Mouse (Mus musculus) adrenal gland, adult 2 months (tissue): ENCODE results near the gene Golgb1. TPM values are rescaled to one million over a fixed set of nuclear protein-coding genes. Genes with fewer than 3 reads are reported as not detected.
"Not testable (repeated sequence)": the region's sequence is repeated elsewhere in the genome, so short reads cannot be mapped to it uniquely, and the experiment has no call there.

Source experiments
- DNase-seq: peaks from one replicate; pipeline ENCODE4 v3.0.0; 2021
- long read RNA-seq: library from polyadenylated mRNA; stranded (forward); transcript quantifications from one replicate; pipeline ENCODE4 v2.0.0, GENCODE M21; 2021
- polyA plus RNA-seq: library from polyadenylated mRNA; depleted of rRNA; stranded (reverse); fragments of >200 nt; gene quantifications from 2 replicates; pipeline ENCODE4 v1.2.3, GENCODE M21; 2012; rRNA removed
- total RNA-seq, 2 experiments: library from RNA; stranded (reverse); gene quantifications; 2 replicates each; pipeline ENCODE4 v1.2.3; 2021

Gene Golgb1
- total RNA-seq (10 to 100 TPM; 68.0 to 98.8 TPM), polyA plus RNA-seq (50.7 and 55.0 TPM in 2 replicates)
- long read RNA-seq, partial matches to known transcripts = 3 of 5 reads
- long read RNA-seq, other reads (novel, unspliced or antisense) = 2 of 5 reads

GRCm38 (mm10) chr16:36874583-36875275 is at the start of gene Golgb1, which contains the start of gene Eaf2:
TSS of gene Golgb1 (plus strand) at chr16:36875140.
TSS of gene Eaf2 (minus strand) at chr16:36875003.
- peak; percentile 96 for DNase-seq

DNA sequence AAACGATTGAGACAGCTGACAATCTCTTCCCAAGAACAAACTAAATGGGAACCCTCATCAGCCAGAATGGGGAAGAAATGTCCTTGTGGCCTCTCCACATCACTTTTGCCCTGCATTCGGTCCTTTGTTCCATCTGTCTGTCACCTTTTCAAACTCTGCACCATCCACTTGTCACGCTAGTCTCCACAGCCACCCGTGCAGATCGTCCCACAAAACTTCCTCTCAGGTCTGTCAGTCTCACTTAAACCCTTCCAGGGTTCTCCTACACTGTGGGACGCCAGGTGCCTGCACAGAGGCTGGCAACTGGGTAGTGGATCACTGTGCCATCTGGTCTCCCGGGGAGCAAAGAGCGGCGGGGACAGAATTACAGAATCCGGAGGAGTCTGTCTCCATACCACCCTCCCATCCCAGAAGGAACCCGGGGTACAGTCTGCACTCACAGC is 47.3 kb upstream of the Golgb1 start:
- no peak for DNase-seq

- peak; percentile 93 for DNase-seq
Measured at GRCm38 (mm10) chr16:36828054-36828786, 46.7 kb upstream of the Golgb1 start, which contains the start of gene Iqcb1. TSS of gene Iqcb1 (plus strand) at chr16:36828385.

- no peak for DNase-seq
Measured at GRCm38 (mm10) chr16:36828820-36829219, 46.1 kb upstream of the Golgb1 start.

GRCm38 (mm10) chr16:36846894-36847293 is 28.0 kb upstream of the Golgb1 start:
- DNase-seq = not testable (repeated sequence)

DNA sequence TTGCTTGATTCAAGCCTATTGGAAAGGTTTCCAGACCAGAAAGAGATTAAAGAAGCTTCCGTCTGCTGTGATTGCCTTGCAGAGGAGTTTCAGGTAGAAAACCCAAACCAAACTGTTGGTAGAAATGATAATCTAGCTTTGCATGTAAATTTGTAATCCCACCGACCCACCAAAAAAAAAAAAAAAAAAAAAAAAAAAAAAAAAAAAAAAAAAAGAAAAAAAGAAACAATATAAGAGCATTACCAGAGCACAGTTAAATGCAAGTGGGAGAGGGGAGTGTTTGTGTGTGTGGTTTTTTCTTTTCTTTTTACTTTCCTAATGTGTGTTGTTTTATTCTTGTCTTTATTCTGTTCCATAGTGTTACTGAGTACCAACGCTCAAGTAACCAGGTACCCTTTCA is 23.7 kb upstream of the Golgb1 start:
- no peak for DNase-seq

- DNase-seq = no peak
Measured at GRCm38 (mm10) chr16:36863585-36863984, 11.4 kb upstream of the Golgb1 start.

DNA sequence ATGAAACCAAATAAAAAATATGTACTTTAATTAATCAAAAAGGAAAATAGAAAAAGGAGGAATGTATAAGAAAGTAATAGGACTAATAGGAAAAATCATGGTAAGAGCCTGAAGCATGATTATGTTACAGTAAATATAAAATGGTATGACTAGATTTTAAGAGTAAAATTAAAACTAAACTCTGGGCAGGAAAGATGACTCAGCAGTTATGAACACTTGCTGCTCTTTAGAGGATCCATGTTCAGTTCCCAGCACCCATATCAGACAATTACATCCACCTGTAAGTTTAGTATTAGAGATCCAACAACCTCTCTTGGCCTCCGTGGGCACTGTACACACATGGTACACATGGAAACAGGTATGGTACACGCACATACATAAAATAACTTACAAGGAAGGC is 5.5 kb upstream of the Golgb1 start:
- no peak for DNase-seq

- no peak for DNase-seq
Measured at GRCm38 (mm10) chr16:36875276-36875851, 424 bp downstream of the Golgb1 start.

GRCm38 (mm10) chr16:36877316-36877715 is 2.4 kb downstream of the Golgb1 start:
- DNase-seq = no peak

GRCm38 (mm10) chr16:36882737-36883343 is 7.9 kb downstream of the Golgb1 start:
- no peak for DNase-seq

- DNase-seq = no peak
Measured at GRCm38 (mm10) chr16:36884881-36885280, 9.9 kb downstream of the Golgb1 start.

GRCm38 (mm10) chr16:36885912-36886311 is 11.0 kb downstream of the Golgb1 start:
- no peak for DNase-seq

GRCm38 (mm10) chr16:36887546-36887945 is 12.6 kb downstream of the Golgb1 start:
- DNase-seq = peak; percentile 27

GRCm38 (mm10) chr16:36890559-36890958 is 15.6 kb downstream of the Golgb1 start:
- DNase-seq = no peak

- no peak for DNase-seq
Measured at GRCm38 (mm10) chr16:36891415-36891814, 16.5 kb downstream of the Golgb1 start.

DNA sequence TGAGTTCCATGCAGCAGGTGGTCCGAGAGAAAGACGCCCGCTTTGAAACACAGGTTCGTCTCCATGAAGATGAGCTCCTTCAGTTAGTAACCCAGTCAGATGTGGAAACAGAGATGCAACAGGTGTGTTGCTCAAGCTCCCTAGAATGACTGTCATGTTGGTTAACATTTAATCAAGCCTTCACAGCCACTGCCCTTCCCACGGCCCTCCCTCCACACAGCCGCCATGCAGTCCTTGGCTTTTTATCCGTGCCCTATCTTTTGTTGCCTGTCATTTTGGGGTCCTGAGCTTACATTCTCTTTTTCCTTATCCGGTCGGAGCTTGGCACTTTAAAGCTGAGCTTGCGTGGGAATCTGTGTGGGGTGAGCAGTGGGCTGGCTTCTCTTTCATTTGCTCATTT is 18.4 kb downstream of the Golgb1 start:
- no peak for DNase-seq

DNA sequence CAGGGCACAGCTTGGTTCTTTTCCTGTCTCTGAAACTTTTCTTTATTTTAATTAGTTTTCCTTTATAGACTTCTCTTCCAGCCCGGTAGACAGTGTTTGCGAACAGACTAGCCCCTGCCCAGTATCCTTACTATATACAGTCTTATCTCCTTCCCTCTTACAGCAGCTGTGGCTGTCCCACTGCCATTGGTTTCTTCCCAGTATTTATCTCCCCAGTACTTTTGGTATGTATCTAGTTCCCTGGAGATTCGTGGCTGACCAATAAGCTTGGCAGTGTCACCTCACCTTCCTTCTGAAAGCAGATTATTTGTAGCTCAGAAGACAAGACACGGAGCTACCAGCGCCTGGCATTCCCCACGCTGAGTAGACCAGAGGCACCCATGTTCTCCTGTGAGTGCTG is 21.8 kb downstream of the Golgb1 start:
- DNase-seq = no peak

GRCm38 (mm10) chr16:36903156-36903555 is 28.2 kb downstream of the Golgb1 start:
- peak; percentile 65 for DNase-seq

DNA sequence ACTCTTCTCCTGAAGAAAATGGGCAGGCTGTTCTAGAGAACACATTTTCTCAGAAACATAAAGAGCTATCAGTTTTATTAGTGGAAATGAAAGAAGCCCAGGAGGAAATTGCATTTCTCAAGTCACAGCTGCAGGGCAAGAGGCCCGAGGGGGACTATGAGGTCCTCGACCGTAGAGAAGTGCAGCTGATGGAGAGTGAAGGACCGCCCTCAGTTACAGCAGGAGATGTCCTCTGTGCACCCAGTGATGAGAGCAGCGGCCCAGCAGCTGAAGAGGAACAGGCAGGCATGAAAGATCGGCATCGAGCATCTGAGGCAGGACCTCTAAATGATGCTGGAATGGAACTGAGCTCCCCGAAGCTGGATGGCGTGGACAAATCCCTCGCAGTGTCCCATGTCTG is 37.0 kb downstream of the Golgb1 start:
- no peak for DNase-seq

- no peak for DNase-seq
Measured at GRCm38 (mm10) chr16:36912311-36912710, 37.4 kb downstream of the Golgb1 start.

GRCm38 (mm10) chr16:36914195-36914594 is 39.3 kb downstream of the Golgb1 start:
- DNase-seq = no peak
